Mouse (Mus musculus) spleen, adult 12 weeks (tissue): ENCODE data around the gene Pbx2.

Experiments
- DNase-seq: peaks from one replicate; pipeline ENCODE4 v3.0.0; 2022; ENCODE audit warnings: low spot score

Pbx2 gene

DNA sequence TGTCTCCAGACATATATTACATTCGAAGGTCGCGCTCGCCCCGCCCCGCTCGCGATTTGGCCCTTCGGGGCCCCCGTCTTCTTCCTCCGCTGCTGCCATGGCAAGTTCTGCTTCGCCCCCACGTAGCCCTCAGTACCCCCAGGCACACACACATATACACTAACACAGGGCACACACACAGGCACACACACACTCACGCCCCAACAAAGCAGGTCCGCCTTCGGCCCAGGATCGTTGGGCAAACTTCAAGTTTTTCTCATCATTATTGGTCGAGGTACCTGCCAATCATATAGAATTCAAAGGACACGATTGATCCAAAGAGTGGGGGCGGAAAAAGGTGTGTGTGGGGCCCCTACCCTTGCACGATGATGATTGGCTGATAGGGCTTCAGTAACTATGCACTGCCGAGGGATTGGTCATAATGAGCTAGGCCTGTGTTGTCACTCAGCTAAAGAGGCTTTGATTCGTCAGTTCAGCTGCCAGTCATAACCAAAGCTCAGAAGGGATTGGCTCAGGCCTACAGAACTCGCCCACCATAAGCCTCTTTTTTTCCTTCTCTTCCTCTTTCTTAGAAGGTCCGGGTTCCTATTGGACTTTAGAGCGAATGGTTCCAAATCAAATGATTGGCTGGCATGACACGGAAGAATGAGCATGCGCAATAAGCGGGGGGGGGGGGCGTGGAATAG, 12.5 kb downstream of the Pbx2 start, which contains the start of gene Rnf5:
TSS of gene Rnf5 (minus strand) at position 316 of the 686 bp plus-strand sequence.
- peak; percentile 95 for DNase-seq

DNA sequence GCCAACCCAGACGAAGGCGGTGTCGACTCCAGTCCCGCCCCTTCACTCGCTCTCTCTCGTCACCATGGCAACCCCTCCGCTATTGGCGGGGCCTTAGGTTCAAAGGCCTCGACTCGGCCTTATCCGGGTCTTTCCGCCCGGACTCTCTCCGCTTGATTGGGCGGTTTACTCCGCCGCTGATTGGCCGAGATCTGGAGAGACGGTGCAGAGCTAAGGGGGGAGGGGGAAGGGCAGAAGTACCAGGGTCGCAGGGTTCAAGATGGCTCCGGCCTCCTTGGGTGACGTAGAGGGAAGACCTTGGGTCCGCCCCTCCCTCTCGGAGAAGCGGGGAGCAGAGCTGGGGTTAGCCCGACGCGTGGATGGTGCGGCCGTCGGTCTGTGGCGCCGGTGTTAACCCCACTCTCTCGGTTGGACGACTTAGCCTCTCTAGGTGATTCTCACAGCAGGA, 13.0 kb downstream of the Pbx2 start, which contains the start of gene Agpat1:
TSS of gene Agpat1 (plus strand) at position 202 of the 448 bp plus-strand sequence.
- DNase-seq, result peak; percentile 92

DNA sequence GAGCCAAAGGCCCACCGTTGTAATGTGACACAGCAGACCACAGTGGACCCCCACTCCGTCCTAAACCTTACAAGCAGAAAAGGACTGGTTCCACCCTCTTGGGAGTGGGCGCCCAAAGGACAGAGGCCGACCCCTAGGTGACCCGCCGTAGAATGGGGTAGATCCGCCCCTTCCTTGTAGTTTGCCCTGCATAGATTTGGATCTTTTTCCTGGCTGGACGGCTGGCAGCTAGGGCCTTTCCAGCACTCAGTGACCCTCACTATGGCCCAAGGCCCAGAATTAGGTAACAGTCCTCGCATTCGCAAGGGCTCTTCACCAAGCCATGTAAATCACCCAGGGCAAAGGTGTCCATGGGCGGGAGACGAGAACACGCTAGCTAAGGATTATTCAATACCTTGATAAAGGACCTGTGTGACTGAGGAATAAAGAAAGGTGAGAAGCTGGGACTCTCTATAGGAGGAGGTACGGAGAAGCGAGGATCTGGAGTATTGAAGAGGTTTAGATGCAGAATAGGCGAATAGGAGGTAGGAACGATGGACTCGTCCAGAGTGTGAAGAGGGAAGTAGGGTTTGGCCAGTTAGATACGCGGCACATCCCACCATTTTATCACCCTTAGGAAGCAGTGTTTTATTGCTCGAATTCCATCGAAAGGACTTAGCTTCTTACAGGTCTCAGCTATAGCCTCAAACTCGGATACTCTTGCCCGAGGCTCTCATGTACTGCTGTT, 13.6 kb downstream of the Pbx2 start:
- no peak for DNase-seq

DNA sequence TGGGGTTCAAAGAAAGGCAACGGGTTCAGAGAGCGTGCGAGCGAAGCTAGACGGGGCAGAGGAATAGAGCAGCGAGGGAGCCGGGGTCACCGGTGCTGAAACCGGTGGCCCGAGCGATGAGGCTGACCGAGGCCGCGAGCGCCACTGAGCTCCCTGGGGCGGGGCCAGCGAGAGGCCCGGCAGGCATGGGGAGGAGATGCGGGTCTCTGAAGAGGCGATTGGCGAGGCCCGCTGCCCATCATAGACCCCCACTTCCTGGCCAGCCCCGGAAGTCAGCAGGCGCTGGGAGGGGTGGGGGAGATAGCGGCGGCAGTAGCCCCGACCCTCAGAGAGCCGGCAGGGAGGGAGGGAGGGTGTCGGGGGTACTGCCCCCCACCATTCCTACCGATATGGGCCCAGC, 14.5 kb downstream of the Pbx2 start:
- DNase-seq, result peak; percentile 81

DNA sequence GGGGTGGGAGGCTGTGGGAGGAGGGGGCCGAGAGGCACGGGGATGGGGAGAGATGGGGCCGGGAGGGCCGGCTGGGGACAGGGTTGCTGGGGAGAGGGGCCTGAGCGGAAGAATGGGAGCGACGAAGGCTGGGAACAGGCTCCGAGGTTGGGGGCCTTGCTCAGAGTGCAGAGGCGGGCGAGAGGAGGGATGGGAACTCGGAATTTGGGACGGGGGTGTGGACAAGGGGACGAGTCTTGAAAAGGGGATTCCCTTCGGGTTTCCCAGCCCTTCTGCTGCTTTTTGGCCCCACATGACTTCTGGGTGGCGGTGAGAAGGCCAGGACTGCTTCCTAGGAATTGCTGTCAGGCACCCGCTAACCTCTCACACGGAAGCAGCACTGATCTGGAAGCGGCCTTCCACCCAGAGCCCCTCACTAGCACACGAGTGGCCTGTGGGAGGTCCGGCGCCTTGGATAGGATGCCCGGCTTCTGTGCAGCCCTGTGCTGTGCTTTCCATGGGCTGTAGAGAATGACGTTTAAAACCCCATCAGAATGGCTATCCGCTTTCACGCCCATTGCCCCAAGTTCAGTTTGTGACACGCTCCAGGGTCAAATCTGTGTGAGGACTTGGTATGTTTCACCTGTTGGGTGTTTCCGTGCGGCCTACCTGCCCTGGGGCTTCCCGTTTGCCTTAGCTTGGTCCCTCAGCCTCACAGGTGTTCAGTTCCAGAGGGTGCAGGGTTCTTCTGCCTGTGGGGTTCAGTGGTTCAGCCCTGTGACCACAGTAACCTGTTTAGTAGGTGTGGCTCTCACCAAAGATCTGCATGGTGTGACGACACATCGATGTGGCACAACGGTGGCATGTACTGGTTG, 15.3 kb downstream of the Pbx2 start:
- DNase-seq, result no peak

DNA sequence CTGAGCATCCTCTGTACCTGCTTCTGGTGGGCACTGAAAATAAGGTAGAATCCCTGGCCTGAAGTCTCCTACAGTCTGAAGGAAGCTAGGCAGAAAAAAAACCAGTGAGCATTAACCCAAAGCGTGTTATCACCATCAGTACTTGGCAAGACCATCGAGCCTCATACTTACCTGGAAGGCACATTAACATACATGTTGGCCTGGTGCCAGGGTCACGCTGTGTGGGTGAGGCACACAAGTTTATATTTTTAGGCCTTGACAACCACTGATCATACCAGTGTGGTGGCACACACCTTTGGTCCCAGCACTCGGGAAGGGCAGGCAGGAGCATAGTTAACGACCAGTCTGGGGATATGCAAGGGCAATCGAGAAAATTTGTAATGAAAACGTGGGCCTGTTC, 16.9 kb downstream of the Pbx2 start:
- DNase-seq, result no peak

DNA sequence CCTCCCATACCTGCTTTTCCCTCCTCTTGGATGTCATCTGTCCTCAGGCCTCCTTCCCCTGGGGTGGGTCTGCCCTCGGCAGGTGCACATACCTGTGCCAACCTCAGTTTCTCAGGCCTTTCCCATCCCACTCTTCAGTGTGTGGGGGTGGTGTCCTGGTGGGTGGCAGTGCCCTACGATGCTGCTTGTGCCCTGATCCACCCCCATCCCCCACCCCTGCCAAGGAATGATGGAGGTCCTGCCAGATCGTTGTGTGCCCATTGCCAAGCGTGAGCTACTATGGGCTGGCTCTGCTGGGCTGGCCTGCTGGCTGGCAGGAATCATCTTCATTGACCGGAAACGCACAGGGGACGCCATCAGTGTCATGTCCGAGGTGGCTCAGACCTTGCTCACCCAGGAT, 20.0 kb downstream of the Pbx2 start:
- no peak for DNase-seq

DNA sequence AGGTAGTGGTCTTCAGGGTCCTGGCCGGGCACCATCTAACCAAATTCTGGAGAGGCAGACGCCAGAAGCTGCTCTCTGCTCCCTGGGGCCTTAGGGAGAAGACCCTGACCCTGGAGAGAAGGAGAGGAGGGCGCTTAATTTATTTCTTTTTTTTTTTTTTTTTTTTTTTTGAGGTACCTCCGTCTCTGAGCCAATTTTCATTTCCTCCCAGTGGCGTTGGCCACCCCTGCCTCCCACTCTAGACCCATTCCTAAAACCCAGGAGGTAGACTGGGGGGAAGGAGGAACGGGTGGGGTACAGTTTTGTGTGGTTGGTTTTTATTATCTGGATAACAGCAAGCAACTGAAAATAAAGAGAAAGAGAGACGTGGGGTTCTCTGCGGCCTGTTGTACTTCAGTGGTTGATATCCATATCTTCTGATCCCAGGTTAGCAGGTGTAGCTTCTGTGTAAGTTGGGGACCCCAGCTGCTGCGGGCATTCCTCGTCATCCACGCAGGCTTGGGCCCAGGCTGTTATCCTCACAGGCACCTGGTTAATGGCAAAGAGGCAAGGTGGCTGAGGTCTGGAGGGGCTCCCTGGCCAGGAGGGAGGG, 22.1 kb downstream of the Pbx2 start:
- DNase-seq, result no peak

DNA sequence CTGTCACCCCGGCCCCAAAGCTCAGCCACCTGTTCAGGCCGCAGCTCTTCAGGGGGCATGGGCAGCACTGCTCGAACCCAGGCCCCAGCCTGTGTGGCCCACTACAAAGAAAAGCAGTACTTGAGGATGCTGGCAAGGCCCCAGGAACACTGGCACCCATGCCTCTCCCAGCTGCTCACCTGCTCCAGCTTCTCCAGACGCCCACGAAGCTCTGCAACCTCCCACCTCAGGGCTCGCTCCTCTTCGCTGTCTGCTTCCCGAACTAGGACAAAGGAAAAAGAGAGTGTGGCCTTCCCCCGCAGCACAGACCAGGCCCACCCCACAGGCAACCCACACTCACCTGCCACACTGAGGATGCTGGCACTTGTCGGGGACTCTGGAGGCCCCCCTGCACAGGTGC, 22.8 kb downstream of the Pbx2 start:
- no peak for DNase-seq

DNA sequence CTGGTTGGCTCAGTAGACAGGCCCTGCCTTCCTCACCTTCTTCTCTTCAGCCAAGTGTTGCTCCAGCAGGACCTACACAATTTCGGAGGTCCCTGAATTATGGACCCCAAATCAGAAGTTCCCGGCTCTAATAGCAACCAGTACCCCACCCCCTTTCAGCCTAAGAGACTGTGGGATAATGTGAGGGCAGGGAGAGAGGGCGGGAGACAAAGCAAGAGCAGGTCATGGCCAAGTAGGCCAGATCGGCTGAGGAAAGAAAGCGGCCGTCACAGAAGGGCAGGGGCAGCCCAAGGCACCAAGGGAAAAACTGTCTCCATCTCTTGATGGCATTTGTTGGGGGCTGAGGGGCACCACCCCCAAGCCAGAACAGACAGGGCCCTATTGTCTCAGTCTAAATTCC, 24.8 kb downstream of the Pbx2 start, which contains the start of gene Egfl8:
TSS of gene Egfl8 (minus strand) at position 101 of the 400 bp plus-strand sequence.
- DNase-seq, result no peak

DNA sequence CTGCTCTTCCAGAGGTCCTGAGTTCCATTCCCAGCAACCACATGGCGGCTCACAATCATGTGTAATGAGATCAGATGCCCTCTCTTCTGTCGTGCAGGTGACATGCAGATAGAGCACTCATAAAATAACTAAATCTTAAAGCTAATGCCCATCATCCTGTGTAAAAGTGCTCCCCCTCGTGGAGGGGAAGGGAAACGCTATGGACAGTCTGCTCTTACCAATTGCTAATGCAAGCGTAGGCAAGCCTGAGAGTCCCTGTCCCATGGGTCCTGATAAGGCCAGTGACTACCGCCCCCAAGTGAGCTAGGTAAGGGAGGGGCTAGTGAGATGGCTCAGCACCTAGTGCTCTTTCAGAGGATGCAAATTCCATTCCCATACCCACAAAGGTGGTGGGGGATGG, 27.9 kb downstream of the Pbx2 start:
- peak; percentile 67 for DNase-seq

DNA sequence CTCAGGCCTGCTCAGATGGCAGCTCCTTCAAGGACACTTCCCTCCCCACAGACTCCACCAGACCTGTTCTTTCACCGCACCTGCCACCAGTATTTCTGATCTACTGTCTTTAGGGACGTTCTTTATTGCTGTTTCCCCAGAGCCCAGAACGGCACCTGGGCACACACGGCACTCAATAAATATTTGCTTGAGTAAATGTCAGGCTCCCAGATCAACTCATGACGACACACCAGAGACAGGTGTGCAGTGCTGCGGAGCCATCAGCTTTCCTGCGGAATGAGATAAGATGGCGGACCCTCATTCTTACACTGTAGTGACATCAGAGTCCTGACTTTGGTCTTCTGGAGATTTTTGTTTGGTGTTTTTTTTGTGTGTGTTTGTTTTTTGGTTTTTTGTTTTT, 29.9 kb downstream of the Pbx2 start:
- DNase-seq, result no peak

DNA sequence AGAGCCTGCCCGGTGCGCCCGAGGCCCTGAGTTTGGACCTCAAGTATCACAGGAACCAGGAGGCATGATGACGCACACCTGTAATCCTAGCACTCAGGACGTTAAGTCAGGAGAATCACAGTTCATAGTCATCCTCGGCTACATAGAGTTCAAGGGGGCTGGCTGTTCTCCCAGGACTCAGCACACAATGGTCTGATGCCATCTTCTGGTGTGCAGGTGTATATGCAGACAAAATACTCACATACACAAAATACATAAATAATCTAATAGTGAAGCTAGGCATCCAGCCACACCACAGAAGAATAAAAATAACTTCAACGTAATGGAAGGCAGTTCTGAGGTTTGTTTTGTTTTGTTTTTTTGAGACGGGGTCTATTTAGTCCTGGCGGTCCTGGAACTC, 32.1 kb downstream of the Pbx2 start:
- no peak for DNase-seq

DNA sequence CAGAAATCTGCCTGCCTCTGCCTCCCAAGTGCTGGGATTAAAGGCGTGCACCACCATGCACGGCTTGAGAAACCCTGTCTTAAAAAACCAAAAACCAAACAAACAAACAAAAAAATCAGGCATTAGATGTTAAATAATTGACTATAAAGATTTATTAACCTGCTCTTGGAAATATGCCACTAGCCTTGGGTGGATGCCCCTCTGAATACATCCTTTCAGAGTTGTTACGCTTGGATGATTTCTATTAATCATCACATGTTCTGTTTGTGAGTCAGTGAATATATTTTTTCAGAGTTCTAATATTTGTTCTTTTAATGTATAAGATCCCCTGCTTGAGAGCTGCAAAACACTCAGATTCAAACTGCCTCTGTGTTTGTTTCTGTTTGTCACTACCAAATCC, 33.9 kb downstream of the Pbx2 start:
- DNase-seq, result no peak

DNA sequence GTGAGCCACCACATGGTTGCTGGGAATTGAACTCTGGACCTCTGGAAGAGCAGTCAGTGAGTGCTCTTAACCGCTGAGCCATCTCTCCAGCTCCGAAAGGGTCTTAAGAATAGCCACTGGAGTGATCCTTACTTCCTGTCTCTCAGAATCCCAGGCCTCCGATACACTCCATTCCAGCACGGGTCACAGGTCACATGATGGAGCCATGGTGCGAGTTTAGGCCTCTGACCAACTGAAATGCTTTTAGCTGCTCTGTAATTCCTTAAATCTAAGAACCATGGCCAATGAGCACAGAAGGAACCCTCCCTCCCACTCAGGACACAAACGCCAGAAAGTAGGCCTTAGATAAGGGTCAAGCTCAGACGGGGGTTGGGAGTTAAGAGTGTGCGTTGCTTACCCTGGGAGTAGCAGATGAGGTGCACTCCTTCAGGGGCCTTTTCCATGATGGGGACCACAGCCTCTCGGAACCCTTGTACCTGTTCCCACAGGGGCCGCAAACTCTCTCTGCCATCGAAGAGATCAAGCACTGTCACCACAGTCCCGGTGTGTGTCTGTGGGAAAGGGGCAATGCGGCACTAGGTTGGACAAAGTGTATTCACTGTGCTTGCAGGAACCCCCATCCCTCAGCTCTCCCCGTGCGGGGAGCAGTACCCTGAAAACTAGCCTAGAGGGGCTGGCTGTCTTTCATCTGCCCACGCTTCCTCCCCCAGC, 35.2 kb downstream of the Pbx2 start:
- DNase-seq, result no peak

DNA sequence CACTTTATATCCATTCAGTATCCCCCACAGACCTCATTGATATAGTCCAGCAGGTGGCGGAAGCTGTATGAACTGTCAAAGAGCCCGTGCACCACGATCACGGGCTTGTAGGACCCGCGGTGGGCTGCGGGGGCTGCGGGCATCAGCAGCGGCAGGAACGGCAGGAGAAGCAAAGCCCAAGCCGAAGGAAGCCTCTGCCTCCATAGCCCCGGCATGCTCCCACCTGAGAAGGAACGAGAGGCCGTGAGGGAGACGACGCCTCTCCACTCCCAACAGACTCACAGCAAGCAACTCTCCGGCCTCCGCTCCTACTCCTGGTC, 35.7 kb downstream of the Pbx2 start:
- peak; percentile 25 for DNase-seq

DNA sequence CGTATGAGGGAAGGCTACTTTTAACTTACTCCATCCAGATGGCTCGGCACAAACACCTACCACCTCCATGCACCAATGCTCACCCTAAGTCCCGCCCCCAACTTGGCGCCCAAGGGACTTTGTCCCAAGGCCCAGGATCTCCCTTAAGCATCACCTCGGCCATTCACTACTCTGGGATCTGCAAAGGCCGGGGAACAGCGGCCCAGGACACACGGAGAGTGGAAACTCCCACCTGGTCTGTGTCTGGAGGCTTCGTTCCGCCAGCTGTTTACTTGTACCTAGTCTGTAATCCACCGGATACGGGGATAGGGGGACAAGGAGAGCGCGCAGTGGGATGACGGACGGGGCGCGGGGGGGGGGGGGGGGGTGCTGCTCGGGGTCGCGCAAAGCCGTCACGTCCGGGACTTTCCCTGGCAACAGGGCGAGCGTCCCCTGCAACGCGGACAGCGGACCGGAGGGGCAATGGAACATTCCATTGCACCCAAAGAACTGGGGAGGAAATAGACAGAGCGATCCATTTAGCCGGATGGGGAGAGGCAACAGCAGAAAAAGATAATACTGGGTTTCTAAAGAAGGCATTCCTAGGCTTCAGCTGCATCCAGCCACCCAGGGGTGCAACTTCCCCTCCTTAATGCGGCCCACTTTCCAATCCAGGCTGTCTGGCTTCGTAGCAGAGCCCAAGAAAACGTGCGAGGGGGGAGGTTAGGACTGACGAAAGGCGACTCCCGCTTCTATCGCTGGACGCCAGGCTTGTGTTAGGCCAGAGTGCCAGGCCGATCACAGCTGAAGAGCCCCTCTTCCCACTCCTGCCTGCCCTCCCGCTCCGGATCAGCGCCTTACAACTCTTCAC, 36.3 kb downstream of the Pbx2 start:
- peak; percentile 43 for DNase-seq

DNA sequence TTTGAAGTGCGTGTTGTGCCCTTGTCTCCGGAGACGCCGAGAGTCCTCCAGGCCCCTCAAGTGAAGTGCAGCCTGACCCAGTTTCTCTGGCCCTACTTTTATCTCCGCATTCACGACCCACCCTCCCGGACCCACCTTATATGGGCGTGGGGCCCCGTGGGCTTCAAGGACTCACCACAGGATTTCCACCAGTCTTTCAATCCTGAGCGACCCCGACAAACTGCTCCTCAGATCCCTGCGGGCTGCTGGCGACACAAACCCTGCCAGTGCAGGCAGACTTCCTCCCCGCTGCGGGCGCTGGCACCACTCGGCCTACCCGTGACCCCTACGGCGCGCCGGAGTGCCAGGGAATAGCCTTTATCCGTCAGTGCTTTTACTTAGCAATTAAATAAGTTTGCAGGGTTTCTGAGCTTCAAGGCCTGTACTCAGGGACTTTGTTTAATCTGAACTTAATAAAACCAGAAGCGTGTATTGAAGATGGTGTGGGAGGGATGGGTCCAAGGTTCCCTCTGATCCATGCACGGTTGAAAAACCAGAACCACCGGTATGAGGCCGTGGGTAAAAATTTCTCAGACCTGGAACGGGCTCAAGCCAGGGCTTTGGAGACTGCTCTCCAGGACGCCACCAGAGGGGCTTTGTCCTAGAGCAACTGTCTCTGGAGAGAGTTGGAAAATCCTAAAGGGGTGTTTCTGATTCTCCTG, 37.0 kb downstream of the Pbx2 start, which contains the start of gene Ppt2:
TSS of gene Ppt2 (minus strand) at position 568 of the 701 bp plus-strand sequence.
- DNase-seq, result no peak

DNA sequence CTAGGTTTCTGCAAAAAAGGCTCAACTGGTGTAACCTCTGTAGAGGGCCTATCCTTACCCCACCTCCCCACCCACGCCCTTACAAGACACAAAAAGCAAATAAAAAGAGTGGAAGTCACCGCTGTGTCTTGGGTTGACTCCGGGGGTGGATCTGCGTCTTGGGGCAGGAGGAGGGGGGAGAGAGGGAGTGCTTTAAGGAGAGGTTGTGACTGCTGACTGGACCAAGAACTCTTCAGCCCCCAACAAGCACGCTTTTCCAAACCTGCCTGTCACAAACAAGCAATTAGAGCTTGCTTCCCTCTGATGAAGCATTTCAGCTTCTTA, 37.5 kb downstream of the Pbx2 start:
- DNase-seq, result no peak

DNA sequence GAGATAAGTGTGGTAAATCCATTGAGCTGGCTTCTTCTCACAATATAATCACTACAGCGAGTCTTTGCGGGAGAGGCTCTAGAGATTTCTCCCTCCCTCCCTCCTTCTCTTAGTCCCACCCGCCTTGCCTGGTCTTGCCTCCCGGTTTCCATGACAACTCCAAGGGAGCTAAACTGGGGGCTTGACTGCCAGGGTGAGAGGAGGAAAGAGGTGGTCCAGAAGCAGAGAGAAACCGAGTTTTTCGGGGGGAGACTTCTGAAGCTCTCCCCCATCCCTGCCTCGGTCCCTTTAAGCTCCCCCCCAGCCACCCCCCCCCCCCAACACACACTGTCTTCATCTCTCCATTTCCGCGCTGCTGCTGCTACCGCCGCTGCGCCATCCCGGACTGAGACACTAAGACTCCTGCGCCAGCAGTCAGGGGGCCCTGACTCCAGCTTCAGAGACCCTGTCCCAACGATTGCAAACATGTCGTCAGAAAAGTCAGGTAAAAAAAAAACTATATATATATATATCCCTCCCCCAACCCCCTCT, 38.2 kb downstream of the Pbx2 start, which contains the start of gene Prrt1:
TSS of gene Prrt1 (plus strand) at position 313 of the 531 bp plus-strand sequence.
- no peak for DNase-seq
